Mouse (Mus musculus) MEL (cell line): Measurements from ENCODE around the gene Prr14.

Source experiments
- CTCF ChIP-seq, 3 experiments: IDR thresholded peaks in 2 of 3; conservative IDR thresholded peaks in 1 of 3; 2 replicates each; pipeline ENCODE4 v1.5.1; 2011 to 2012; ENCODE audit warnings: low read length in 3 of 3, low read depth in 2 of 3, mild to moderate bottlenecking in 2 of 3, improper control_type of control experiment in 1 of 3, inconsistent platforms in 1 of 3, mixed read lengths in 1 of 3, moderate library complexity in 1 of 3; ENCODE audit not compliant: control insufficient read depth in 1 of 3, insufficient read depth in 1 of 3, poor library complexity in 1 of 3, severe bottlenecking in 1 of 3
- E2F4 ChIP-seq: IDR thresholded peaks from 2 replicates; pipeline ENCODE4 v1.6.1; 2011; ENCODE audit warnings: low read depth, low read length, improper control_type of control experiment, borderline replicate concordance
- ELF1 ChIP-seq: IDR thresholded peaks from 2 replicates; pipeline ENCODE4 v1.6.1; 2014; ENCODE audit warnings: low read depth, mild to moderate bottlenecking, inconsistent platforms, low read length, improper control_type of control experiment, moderate library complexity
- JUND ChIP-seq: IDR thresholded peaks from 2 replicates; pipeline ENCODE4 v1.6.1; 2011; ENCODE audit warnings: low read depth, mild to moderate bottlenecking, improper control_type of control experiment, low read length
- MAX ChIP-seq: IDR thresholded peaks from 2 replicates; pipeline ENCODE4 v1.6.1; 2011; ENCODE audit warnings: low read length, improper control_type of control experiment
- TAL1 ChIP-seq: IDR thresholded peaks from 2 replicates; pipeline ENCODE4 v1.6.1; 2012; ENCODE audit warnings: mild to moderate bottlenecking, inconsistent platforms, low read length, moderate library complexity, mixed read lengths
- ZC3H11A ChIP-seq: IDR thresholded peaks from 2 replicates; pipeline ENCODE4 v1.6.1; 2012; ENCODE audit warnings: low read depth, mild to moderate bottlenecking, inconsistent platforms, low read length, improper control_type of control experiment
- ZNF384 ChIP-seq: IDR thresholded peaks from 2 replicates; pipeline ENCODE4 v1.6.1; 2012; ENCODE audit warnings: low read depth, mild to moderate bottlenecking, inconsistent platforms, low read length, improper control_type of control experiment

GRCm38 (mm10) chr7:127411418-127411817, 48.0 kb upstream of the Prr14 start:
- TF ChIP-seq CTCF (IDR thresholded peaks at IDR 0.05 in 2 of 3, conservative IDR thresholded peaks at IDR 0.05 in 1 of 3; ENCODE audit: control insufficient read depth in 1 of 3, insufficient read depth in 1 of 3, low read depth in 2 of 3, low read length in 3 of 3, poor library complexity in 1 of 3, severe bottlenecking in 1 of 3), result no peak
- TF ChIP-seq JUND, result no peak
- TF ChIP-seq ZC3H11A, result no peak
- no peak for TF ChIP-seq TAL1
- no peak for TF ChIP-seq E2F4
- TF ChIP-seq ELF1, result no peak
- no peak for TF ChIP-seq MAX
- no peak for TF ChIP-seq ZNF384
